Mouse (Mus musculus) A20 (cell line): ENCODE data around the gene Zxdc.
A peak's percentile ranks its signal among the peaks of the same experiment; 100 is the strongest.

Experiments used
- DNase-seq: peaks from one replicate; pipeline ENCODE4 v3.0.0-alpha.2; 2011; ENCODE audit warnings: low read depth, low spot score

Gene Zxdc

DNA sequence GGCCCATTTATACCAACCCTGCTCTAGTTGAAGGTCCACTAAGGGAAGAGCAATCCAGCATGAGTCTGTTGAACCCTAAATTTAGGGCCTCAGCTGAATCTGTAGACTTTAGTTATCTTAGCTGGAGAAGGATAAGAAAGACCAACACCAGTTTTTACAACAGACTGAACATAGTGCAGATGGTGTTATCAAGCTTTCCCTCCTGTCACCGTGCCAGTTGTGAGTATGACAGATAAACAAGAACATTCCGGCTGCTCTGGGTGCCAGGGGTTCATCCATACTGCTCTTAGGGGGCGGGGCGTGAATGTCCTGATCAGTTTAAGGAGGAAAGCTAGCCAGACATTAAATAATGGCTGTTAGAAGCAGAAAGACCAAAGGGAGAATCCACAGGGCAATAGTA lies 5.4 kb downstream of the Zxdc start:
- DNase-seq = no peak

DNA sequence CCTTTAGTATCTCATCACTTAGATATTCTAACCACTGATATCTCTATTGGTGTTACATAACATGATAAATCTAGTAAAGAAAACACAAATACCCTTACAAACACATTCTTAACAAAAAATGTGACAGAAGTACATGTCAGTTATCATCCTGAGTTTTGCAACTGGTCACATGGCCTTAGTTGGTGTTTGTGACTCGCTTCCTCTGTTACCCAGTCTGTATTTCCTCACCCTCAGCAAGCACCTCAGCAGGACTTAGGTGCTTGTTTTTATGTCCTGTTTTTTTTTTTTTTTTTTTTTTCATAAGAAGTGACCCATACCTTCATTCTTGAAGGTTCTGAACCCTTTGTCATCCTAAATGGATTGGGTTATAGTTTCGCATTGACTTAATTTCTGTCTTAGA lies 8.4 kb downstream of the Zxdc start:
- DNase-seq = no peak

DNA sequence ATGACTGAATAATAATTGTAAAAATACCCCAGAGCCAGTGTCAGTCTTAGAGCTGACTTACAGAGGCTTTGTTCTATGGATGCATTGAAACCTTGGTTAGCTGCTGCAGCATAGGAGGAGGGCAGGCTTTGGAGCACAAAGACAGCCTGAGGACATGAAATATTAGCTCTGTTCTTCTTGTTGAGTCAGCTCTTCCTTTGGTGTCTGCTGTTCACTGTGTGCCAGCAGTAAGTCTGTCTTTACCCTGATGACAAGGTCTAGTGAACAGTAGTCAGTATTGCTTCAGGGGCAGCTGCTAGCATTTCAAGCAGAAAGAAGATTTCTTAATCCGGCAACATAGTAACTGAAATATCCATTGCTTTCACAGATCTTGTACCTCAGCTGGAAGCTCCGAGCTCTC lies 12.2 kb downstream of the Zxdc start:
- DNase-seq = no peak

DNA sequence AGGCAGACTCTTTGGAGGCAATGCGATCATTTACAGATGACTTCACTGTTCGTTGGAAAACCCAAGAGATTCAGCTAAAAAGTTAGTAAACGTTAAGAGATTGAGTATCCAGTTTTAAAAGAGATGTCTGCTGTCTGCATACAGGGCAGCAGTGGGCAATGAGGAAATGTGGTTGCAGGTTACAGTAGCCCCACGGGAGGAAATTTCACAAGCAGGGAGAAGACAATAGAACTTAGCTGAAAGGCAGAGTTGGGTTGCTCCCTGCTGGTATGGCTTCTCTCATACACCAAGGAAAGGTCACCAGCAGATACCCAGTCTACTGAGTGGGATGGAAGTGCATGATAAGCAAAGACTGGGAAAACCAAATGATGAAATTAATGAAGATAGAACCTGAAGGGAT lies 21.3 kb downstream of the Zxdc start:
- no peak for DNase-seq

DNA sequence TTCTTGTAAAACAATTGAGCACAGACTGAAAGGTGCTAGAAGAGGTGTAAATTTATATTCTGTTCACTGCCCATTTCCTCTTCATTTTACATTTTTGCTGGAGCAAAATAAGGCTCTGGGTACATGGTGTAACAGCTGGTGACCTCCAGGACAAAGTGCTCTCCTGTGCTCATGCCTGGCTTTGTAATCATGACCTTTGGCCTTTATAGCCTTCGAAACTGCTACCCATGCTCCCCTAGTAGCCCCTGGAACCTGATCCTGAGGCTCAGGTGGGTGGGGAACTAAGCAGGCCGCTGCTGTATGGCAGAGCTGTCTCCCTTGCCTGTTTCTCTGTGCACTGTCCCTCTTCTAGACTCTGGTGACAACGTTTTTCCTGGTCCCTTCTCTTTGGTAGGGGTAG lies 24.7 kb downstream of the Zxdc start:
- DNase-seq = no peak

DNA sequence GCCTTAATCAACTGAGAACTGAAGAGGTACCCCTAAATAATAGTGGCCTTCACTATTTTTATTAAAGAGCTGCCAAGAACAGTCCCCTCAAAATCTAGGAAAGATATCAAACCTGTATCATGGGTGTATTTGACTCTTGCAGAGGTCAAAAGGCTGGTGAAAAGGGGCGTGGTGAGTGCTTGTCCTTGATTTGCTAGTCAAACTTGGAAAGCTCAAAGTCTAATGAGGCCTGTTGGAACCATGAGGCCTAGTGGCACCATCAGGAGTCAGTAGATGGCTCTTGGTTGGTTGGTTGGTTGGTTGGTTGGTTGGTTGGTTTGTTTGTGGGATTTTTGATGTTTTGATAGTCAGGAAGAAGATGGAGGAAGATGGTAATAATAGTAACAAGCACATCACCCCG lies 26.5 kb downstream of the Zxdc start:
- no peak for DNase-seq

DNA sequence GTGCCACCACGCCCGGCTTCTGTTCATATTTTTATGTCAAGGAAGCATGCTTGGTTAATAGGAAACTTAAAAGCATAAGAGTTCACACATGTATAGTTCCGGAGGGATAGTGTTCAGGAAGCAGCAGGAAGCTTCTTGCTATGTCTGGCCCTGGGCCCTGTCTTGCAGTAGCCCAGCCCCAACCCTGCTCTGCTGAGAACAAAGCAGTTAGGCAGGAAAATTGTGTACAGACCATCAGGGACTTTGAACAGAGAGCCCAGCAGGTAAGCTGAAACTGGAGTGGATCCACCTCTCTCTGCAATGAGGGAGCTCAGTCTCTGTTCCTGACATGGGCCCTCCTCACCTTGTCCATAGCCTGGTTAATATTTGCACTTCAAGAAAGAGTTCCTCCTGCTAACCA lies 28.0 kb downstream of the Zxdc start:
- DNase-seq = no peak

DNA sequence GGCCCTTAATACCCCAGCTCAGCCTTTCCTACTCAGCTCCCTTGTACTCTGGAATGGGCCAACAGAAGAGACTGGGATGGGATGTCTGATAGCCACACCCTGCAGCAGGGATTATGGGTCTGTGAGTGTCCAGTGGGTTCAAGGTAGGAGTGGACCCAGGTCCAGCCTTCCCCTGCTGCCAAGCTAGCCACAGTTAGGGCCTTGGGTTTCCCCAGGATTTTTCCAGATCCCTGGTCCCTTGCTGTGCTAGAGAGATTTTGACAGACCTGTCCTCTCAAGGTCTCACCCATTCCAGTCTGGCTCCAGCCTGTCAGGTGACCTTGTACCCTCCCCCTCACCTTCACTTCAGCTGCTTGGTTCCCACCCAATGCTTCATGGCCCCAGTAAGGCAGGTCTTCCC lies 39.3 kb downstream of the Zxdc start:
- no peak for DNase-seq

DNA sequence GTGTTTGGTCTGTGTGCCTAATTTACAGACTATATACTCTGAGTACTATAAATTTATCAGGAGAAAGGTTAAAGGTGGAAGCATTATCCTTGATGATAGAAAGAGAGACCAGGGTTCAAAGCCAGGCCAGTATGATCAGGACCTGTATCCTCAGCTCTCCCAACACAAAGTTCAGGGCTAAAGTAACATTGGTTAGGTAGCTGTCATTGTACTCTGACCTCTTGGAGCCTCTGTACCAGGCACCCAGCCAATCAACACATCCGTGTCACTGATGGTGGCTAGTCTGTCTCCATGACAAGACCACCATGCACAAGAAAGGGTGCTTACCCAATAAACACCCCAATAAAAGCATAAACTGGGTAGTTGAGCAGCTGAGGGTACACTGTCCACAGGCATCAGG lies 41.7 kb downstream of the Zxdc start:
- no peak for DNase-seq

DNA sequence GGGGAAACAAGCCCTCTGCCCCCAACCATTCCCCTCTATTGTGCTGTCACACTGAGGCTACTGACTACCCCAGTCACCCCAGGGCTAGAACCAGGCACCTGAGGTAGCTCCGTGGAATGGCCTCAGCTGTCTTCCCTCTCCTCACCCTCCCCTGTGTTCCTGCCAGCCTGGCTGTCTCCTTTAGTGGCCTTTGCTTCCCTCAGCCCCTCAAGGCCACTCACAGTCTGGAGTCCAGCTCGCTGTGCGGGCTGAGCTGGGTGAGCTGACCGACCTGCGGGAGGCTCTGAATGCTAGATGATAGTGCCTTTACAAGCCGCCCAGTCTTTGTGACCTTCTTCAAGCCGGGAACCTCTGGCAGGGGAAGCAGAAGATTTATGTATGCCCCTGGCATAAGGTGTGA lies 42.6 kb downstream of the Zxdc start:
- no peak for DNase-seq

DNA sequence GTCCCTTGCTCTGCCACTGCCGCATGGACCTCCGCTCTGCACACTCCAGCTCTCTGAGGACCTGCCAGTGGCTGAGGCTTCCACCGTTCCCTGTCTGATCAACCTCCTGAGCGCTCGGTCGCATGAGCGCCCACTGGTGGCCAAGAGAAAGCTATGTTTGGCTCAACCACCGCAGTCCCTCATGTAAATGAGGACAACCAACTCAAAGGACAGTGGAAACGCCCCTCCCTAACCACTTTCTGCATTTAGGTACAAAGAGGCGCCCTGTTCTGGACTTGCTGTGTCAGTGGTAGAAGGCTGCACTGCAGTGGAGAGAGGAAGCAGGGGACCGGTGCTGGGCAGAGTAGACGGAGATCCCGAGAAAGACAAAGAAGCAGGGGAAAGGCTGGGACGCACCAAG lies 53.3 kb downstream of the Zxdc start:
- peak; percentile 85 for DNase-seq

DNA sequence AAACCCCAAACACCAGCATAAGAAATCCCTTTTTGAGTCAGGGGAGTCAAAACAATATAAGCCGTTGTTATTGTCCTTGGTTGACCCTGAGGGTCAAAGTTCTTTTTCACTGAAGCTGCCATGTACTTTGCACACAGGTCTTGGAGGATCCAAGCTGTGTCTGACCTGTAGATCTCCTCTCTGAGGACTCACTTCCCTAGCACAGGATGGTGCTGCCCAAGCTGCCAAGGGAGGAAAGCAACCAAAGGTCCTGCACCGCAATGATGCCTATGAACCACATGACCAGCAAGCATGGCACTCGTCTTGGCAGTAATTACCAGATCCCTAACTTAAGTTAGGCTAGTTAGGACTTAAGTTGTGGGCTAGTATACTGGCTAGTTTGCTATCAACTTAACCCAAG lies 56.1 kb downstream of the Zxdc start:
- no peak for DNase-seq

DNA sequence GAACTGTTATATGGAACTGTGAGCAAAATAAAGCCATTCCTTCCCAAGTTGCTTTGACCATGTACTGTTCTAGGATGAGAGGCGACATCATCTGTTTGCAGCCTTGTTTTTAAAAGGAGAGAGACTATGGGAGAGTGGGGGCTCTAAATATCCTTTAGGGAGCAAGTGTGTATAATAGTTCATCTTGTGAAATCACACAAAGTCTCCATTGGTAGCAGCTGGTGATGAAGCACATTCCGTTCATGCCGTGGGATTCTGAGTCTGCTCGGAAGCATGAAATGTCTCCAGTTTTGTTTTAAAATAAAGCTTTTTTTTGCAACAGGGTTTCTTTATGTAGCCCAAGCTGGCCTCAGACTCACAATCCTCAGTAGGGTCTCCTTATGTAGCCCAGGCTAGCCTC lies 56.7 kb downstream of the Zxdc start:
- no peak for DNase-seq

DNA sequence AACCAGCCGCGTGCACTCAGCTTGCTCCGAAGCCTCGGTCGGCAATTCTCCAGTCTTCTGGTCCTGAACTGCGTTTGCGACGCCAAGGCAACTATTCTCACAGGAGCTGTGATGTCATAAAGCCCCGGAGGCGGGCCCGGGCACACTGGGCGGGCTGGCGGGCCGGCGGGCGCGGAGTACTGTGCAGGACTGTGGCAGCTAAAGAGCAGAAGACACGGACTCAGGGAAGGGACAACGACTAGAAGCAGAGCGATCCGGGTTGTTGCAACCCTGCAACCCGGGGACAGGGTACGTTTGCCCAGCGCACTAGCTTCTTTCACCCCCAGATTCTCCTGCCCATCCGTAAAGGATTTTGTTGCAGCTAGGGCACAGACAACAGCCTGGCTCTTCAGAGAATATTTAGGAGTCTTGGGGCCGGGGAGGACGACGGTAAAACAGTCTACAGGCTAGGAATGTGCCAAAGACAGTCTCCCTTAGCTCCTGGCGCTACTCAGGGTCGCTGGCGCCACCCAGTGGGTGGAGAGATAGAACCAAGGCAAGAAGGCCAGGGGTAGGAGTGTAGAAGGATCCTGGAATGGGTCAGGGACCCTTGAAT lies 59.2 kb downstream of the Zxdc start, which contains the start of gene Cfap100:
Cfap100 (minus strand) TSS at position 418 of the 595 bp plus-strand sequence.
- DNase-seq = peak; percentile 19

DNA sequence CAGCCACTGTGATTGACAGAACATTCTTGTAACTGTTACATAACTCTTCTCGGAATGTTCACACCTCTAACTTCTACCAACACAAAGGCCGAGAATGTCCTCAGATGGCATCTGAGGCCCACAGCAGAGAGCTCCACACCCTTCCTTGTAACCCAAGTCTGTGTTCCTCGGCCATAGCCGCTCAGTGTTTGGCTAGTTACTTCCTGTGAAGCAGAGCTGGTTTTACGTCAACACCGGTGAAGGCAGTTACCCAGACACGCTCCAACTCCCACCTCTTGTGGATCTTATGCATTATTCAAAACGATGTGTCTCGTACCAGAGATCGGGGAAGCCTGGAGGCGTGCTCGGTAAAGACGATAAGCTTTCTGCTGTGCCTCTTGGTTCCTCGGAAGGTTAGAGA lies 60.6 kb downstream of the Zxdc start:
- DNase-seq = no peak

DNA sequence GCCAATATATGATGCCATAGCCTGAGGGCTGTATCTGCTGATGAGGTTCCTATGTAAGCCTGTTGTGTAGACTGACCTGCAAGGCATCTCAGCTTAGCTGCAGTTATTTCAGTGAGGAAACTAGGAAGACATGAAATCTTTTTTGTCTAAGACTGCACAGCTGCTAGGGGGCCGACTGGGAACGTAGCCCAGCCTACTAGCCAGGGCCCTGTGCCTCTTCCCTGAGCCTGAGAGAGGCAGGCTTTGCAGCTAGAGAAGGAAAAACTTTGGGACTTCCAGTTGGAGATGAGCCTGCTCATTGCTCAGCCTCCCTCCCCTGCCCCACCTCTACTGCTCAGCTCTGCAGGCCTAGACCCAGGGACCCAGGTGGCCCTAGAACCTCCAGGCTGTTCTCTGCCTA lies 62.2 kb downstream of the Zxdc start:
- DNase-seq = no peak

DNA sequence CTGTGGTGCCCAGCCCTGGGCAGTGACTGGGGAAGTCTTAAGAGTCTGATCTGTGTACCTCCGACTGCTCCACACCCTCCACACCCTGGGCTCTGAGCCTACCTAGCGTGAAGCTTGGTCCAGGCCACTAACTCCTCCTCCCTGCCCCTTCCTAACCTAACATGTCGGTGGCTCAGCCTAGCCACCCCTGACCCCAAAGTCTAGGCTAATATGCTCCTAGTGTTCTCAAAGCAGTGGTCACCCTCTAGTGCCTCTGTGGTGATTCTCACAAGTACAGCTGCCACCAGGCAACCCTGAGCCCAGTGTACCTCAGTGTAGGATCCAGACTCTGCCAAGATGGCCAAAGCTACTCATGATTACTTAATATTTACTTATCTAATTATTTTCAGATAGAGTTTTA lies 65.4 kb downstream of the Zxdc start:
- DNase-seq = no peak

DNA sequence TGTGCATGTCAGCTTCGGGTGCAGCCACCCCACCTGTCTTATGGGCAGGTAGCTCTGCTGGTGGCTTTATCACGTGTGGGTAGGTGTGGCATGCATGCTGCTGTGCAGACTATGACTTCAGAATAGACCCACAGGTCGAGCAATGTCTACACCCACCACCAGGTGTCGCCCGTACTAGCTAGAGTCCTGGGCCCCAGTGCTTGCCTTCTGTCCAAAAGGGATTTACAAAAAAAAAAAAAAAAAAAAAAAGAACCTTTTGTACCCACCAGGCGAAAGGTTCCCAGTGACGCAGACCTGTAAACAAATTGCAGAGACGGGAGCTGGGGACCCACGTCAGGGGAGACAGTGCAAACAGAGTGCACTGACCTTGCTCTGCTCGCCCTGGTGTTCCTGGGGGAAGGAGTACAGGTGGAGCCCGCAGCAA lies 65.9 kb downstream of the Zxdc start:
- DNase-seq = peak; percentile 58

DNA sequence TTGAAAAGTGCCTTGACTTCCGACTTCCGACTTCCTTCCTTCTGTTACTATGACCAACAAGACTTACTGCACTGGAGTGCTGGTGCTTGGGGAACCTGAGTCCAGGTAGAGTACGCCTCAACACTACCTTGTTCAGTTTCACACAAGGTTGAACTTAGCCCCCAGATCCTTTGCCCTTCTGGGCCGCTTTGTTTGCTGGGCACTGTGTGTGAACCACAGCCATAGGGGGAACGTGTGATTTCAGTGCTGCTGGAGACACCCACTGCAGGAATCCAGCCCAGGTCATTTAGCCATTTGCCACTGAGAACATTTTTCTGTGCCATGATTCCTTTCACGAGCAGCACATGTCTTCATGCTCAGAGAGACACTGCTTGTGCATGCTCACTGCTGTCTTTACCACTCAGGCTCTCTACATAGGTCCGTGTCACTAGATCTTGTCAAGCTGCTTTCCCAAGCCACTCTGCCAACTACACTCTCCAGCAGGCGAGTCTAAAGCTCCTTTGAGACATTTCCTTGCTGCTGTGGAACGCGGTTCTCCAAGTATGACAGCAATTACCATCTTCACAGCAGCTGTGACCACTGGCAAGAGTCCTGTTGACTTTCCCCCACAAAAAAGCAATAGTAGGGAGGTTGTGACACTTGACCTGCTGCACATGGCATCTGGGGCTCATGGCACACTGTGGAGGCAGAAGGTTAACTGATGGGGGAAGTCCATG lies 67.1 kb downstream of the Zxdc start:
- DNase-seq = no peak

DNA sequence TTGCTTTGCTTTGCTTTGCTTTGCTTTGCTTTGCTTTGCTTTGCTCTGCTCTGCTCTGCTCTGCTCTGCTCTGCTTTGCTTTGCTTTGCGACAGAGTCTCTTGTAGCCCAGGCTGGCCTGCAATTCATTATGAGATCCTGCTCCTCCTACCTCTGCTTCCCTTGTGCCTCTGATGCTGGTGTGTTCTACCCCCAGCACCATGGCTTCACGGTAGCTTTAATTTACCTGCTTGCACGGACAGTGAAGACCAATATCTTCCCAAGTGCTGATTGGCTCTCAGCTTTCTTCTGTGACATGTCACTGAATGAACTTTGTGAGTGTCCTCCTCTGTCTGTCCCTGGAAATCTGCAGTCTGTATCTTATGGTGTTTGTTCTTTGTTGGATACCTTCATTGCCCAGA lies 67.7 kb downstream of the Zxdc start:
- DNase-seq = no peak

DNA sequence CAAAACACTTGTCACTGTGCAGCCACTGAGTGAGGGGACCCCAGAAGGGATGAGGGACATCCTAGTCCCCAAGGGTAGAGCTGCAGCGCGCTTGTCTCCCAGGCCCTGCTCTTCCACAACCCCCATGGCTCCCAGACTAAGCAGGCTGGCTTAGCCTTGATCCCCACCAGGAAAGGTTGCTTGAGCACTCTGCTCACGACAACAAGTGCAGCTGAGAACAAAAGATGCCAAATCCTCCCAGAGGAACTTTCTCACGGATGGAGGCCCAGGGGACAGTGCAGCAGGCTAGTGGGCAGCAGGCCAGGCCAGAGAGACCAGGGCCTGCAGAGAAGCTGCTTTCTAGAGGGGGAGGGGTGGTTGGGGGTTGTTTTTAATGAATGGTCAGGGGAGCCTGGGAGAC lies 77.6 kb downstream of the Zxdc start:
- DNase-seq = no peak

DNA sequence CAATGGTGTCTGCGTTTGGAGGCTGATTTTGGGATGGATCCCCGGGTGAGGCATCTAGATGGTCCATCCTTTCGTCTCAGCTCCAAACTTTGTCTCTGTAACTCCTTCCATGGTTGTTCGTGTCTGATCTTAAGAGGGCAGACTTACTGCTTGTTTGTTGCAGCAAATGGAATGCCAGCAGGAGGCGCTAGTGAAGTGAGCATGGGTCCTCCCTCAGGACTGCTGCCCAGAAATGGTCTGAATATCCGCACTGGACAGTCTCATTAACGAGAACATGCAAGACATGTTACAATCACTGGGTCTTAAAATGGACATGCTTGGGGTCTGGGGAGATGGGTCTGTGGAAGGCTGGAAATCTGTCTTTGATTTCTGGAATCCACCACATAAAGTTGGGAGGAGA lies 80.9 kb downstream of the Zxdc start:
- peak; percentile 58 for DNase-seq

DNA sequence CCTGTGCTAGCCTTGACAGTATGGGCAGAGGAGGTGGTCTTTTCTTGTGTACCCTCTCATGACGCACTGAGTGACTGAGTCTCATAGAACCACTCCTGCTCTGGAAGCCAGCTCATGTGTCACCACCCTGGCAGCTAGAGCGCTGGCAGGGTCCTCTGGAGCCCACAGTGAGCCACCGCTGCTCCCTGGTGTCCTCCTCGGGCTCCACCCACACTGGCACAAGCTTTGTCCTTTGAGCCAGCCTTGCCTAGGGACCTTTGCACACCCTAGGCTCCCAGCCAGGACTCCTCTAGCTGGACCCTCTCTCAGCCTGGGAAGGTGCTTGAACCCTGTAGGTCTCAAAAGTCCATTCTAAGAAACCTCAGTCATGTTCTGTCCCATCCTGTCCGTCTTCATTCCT lies 81.4 kb downstream of the Zxdc start:
- no peak for DNase-seq

DNA sequence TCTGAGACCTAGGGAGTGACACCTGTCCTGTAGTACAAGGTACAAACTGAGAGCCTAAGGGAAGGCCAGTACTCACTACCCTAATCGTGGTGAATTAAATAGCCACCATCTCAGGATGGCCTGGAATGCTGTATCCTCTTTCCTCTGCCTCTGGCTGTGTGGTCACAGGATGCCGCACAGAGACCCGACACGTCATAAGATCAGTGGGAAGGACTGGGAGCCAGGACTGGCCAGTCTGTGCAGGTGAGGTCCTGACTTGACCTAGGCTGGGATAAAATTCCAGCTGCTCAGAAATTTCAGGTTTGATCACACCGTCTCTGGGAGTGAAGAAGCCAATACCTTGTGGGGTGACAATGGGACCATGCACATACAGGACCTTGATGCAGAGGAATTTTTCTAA lies 82.2 kb downstream of the Zxdc start:
- no peak for DNase-seq
